Mouse (Mus musculus): ENCODE measurements around the gene Ano5. TPM values are rescaled to one million over a fixed set of nuclear protein-coding genes. Genes with fewer than 3 reads are reported as not detected.

Ano5 gene
- polyA plus RNA-seq, 1 experiment from 2014 or later, result 1.0 TPM

DNA sequence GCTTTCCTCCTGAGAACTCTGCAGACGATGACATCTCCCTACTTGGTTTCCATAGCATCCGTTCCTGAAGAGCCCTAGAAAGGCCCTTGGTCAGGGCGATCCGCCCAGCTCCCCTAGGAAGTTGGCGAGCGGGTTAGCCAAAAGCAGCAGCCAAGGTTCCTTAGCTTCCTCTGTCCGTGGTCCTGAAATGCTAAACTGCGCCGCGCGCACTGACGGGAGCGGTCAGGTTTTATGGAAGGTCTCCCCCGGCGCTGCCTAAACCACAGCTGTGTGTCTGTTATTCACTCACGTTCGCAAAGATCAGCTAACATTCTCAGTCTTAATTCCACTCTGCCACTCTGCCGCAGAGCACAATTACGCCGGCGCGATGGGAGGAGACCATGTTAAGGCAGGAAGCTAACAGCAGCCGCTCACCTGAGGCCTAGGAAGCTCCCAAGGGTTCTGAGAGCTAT is 110.9 kb downstream of the Ano5 start, which contains the start of gene Slc17a6:
Slc17a6 (plus strand) TSS at position 313 of the 452 bp plus-strand sequence.
- Histone ChIP-seq H3K9me3 (no peaks in the 10 kb centered on the region), H3K4me3 (peak within 1 kb of the TSS; percentile 15; the same call in 1 of the 2 replicates), H3K36me3 (no peaks in the 10 kb centered on the region), H3K4me2 (replicated peaks) (peak within 1 kb of the TSS; percentile 45), H3K9ac (no peak within 1 kb of the TSS), H3K4me1 (peaks cover 8% of the 10 kb centered on the region; the same call in 1 of the 2 replicates), H3K27ac (no peak within 1 kb of the TSS), H3K27me3 (peaks cover 58% of the 10 kb centered on the region)
- ATAC-seq (ENCODE audit: low FRiP score, low read depth), result peak; percentile 69; the same call in 1 of the 2 replicates
- under 1% methylated on average over 23 of the region's 23 CpGs for WGBS

DNA sequence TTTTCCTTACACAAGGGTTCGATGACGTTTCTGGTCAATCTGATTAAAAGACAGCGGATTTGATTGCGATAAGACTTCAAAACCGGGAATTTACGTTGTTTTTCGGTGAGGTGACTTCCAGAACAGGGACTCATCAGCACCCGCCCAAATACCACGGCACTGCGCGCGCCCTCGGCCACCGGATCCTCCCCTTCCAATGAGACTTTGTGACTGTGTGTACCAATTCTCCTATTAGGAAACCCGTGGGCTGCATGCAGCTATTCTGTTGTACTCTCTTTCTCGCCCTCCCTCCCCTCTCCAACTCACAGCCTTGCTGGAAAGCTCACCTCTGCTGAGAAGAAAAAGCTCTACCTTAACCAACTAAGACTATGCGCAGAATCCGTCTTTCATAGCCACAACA is 111.4 kb downstream of the Ano5 start:
- Histone ChIP-seq H3K4me3 (no peak overlapping the region), H3K27me3 (peaks cover 63% of the 10 kb centered on the region), H3K4me1 (peaks cover 12% of the 10 kb centered on the region), H3K9me3 (no peaks in the 10 kb centered on the region), H3K36me3 (no peaks in the 10 kb centered on the region), H3K9ac (no peak overlapping the region), H3K4me2 (replicated peaks) (peak overlapping the region; percentile 45), H3K27ac (no peak overlapping the region)
- 2% methylated on average over 18 of the region's 18 CpGs for WGBS
- no peak for ATAC-seq (ENCODE audit: low FRiP score, low read depth)

DNA sequence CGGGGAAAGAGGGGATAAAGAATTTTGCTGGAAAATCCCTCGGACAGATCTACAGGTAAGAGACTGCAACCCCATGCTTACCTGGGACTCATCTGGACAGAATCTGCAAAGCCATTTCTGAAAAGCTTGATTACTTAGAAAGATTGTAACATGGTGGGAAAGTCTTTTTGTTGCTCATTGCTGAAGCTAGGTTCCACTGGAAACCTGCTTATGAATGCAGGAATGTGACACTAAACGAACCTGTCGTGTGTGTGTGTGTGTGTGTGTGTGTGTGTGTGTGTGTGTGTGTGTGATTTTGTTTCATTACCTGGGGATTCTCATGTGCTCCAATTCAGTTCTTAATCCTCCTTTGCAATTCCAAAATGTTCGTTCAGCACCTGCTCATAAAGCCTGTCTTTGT is 111.8 kb downstream of the Ano5 start:
- Histone ChIP-seq H3K27ac (no peak overlapping the region), H3K9ac (no peak overlapping the region), H3K36me3 (no peaks in the 10 kb centered on the region), H3K4me3 (no peak overlapping the region), H3K9me3 (no peaks in the 10 kb centered on the region), H3K4me1 (peaks cover 15% of the 10 kb centered on the region), H3K4me2 (replicated peaks) (no peak overlapping the region), H3K27me3 (peaks cover 67% of the 10 kb centered on the region)
- WGBS, result 9% methylated on average over 5 of the region's 5 CpGs
- no peak for ATAC-seq (ENCODE audit: low FRiP score, low read depth)

DNA sequence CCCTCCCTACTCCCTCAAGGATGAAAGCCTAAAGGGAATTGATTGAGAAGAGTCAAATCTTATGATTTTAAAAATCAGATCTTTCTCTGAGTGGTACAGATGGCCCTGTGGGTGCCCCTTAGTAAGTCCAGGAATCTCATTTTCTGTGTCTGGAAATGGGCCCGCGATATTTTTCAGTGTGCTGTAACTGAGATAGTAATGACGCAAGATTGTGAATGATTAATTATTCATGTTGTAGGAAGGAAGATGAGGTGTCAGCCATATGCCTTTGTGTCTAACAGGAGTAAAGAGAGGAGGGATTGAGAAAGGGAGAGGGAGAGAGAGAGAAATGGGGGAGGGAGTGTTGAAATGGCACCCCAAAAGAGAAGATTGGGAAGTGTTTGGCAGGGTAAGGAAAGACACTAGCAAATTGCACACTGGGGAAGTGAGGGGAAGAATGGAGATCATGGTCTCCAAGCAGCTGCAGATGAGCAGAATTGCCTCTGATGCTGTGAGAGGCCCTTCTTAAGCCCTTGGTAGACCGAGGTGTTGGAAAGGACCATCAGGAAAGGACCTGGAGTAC is 113.6 kb downstream of the Ano5 start:
- ATAC-seq (ENCODE audit: low FRiP score, low read depth), result no peak
- no peak overlapping the region for H3K27ac ChIP-seq
- H3K4me1 ChIP-seq, result peaks cover 15% of the 10 kb centered on the region
- H3K36me3 ChIP-seq, result no peaks in the 10 kb centered on the region
- peaks cover 78% of the 10 kb centered on the region for H3K27me3 ChIP-seq
- H3K4me2 ChIP-seq (replicated peaks), result no peak overlapping the region
- H3K4me3 ChIP-seq, result no peak overlapping the region
- WGBS, result 2% methylated on average over 4 of the region's 4 CpGs
- no peak overlapping the region for H3K9ac ChIP-seq
- H3K9me3 ChIP-seq, result no peaks in the 10 kb centered on the region

DNA sequence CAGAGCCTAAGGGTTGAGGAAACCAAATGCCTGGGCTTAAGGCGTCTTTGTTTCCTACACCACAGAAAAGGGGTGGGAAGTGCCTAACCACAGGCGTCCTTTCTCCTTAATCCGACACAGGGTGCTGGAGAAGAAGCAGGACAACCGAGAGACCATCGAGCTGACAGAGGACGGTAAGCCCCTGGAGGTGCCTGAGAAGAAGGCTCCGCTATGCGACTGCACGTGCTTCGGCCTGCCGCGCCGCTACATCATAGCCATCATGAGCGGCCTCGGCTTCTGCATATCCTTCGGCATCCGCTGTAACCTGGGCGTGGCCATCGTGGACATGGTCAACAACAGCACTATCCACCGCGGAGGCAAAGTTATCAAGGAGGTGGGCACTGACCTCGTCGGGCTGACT is 114.3 kb downstream of the Ano5 start:
- WGBS, result 2% methylated on average over 23 of the region's 23 CpGs
- peak; percentile 22; the same call in 1 of the 2 replicates for ATAC-seq (ENCODE audit: low FRiP score, low read depth)
- Histone ChIP-seq H3K27me3 (peaks cover 82% of the 10 kb centered on the region), H3K9ac (no peak overlapping the region), H3K27ac (no peak overlapping the region), H3K36me3 (no peaks in the 10 kb centered on the region), H3K4me1 (peaks cover 15% of the 10 kb centered on the region), H3K9me3 (no peaks in the 10 kb centered on the region), H3K4me2 (replicated peaks) (peak overlapping the region; percentile 41), H3K4me3 (no peak overlapping the region)

DNA sequence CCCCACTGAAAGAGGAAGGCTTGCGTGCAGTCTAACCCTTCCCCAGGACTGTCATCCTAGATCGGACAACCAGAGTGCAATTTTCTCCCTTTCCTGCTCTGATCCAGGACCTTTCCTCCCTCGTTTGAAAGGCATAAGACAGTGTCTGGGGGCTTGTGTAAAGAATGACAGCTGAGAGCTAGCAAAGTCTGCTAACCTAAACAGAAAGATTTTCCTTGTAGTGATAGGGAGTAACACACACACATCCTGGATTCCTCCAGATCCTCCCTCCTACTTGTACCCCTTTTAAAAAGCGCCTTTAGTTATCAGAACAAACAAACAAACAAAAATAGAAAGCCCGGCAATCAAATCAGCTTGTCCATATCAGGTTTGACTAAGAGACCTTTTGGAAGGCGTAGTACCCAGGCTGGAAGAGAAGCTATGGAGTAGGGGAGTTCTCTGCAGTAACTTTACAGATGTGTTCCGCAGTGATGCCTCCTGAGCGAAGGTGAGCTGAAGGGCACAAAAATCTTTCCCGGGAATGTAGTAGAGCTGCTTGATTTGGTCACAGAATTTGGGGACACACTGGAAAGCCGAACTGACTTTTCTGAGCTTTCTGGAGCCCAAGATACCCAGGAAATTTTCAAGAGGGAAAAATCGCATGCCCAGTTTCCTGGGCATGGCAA is 114.9 kb downstream of the Ano5 start:
- Histone ChIP-seq H3K4me2 (replicated peaks) (peak overlapping the region; percentile 41), H3K27me3 (peaks cover 83% of the 10 kb centered on the region), H3K4me3 (no peak overlapping the region), H3K4me1 (peaks cover 15% of the 10 kb centered on the region), H3K36me3 (no peaks in the 10 kb centered on the region), H3K9me3 (no peaks in the 10 kb centered on the region), H3K27ac (no peak overlapping the region), H3K9ac (no peak overlapping the region)
- 5% methylated on average over 11 of the region's 11 CpGs for WGBS
- no peak for ATAC-seq (ENCODE audit: low FRiP score, low read depth)

DNA sequence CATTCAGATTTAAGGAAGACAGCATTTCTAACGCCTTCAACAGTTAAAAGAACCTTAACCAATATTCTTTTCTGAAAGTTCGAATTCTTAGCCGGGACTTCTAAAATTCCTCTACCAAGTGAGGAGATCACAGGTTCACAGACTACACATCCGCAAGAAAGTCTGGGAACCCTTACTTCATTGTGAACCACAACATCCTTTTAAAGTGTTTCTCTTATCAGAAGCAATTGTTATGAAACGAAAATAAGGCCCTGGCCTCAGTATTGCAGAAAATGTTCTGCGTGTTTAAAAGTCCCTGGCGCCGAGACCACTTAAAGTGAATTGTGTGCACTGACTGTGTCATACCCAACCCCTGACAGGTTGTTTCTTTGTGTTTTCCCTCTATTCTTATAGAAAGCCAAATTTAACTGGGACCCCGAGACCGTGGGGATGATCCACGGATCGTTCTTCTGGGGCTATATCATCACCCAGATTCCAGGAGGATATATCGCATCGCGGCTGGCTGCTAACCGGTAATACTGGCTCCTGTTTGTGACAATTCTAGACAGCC is 115.7 kb downstream of the Ano5 start:
- Histone ChIP-seq H3K4me1 (peaks cover 14% of the 10 kb centered on the region), H3K4me2 (replicated peaks) (peak overlapping the region; percentile 45; the same call in 1 of the 2 replicates), H3K9me3 (no peaks in the 10 kb centered on the region), H3K27ac (no peak overlapping the region), H3K36me3 (no peaks in the 10 kb centered on the region), H3K9ac (no peak overlapping the region), H3K4me3 (no peak overlapping the region), H3K27me3 (peaks cover 83% of the 10 kb centered on the region)
- ATAC-seq (ENCODE audit: low FRiP score, low read depth), result no peak
- WGBS, result 4% methylated on average over 16 of the region's 16 CpGs

DNA sequence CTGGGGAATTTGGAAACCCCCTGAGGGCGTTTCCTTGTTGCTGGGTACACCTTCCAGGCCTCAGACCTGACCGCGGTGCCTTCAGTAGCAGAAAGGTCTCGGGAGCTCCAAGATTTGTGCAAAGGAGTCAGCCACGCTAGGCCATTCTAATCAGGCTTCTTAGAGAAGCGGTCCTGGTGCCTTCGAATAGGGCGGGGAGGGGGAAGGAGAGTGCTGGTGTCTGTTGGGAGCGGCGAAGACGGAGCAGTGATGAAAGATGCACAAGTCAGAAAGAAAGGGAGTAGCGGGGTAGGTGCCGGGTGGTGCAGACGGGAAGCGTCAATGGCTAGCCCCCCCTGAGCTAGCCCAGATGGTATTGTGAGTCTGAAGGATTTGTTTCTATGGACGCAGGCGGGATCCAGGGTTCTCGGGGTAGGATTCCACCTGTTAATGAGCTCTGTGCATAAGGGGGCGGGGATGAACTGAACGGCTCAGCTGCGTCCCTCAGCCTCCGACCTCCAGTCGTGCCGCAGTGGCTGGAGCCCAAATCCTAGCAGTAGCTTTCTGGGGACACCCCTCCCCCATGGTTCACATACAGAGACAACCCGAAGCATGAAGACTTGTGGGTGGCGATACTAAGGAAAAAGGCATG is 116.3 kb downstream of the Ano5 start:
- Histone ChIP-seq H3K4me3 (peak overlapping the region; percentile 20; the same call in 1 of the 2 replicates), H3K4me1 (peaks cover 9% of the 10 kb centered on the region), H3K9ac (peak overlapping the region; percentile 31), H3K36me3 (no peaks in the 10 kb centered on the region), H3K4me2 (replicated peaks) (peak overlapping the region; percentile 45), H3K27ac (no peak overlapping the region), H3K27me3 (peaks cover 78% of the 10 kb centered on the region), H3K9me3 (no peaks in the 10 kb centered on the region)
- peak; percentile 46; the same call in 1 of the 2 replicates for ATAC-seq (ENCODE audit: low FRiP score, low read depth)
- WGBS, result under 1% methylated on average over 26 of the region's 26 CpGs

DNA sequence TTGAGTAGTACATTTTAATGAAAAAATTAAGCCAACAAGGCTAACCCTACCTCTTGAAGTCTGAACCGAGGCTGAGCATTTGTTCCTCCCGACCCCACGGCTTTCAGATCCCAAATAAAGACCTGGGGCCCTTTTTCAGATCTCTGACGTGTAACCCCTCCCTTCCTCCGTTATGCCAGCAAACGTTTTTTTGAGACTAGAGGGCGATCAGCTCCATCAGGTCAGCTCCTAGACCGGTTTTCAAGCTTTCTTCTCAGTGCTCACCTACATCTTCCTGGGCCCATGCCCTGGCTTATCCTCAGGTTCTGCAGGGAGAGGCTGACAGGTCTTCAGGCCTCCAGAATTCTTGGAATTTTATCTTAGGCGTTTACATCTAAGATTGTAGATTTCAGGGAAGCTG is 116.8 kb downstream of the Ano5 start:
- 2% methylated on average over 9 of the region's 9 CpGs for WGBS
- no peak overlapping the region for H3K27ac ChIP-seq

DNA sequence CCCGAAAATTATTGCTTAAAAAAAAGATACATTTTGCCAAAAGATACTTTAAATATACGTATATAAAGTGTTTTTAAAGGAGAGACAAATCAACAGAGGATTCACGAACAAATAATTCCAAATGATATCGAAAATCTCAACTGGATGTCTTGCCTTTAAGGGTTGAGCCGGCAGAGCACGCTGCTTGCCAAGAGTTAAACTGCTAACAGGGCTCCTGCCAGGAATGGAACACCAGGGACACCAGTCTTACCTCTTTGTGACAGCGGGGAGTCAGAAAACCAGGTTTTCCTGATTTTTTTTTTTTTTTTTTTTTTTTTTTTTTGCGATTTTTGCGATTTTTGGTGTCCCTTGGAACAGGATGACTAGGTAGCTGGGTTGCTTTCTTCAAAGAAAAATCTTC is 117.5 kb downstream of the Ano5 start:
- H3K27me3 ChIP-seq, result peaks cover 80% of the 10 kb centered on the region
- H3K27ac ChIP-seq, result no peak overlapping the region
- H3K4me2 ChIP-seq (replicated peaks), result no peak overlapping the region
- no peaks in the 10 kb centered on the region for H3K36me3 ChIP-seq
- H3K9ac ChIP-seq, result no peak overlapping the region
- no peak overlapping the region for H3K4me3 ChIP-seq
- no peak for ATAC-seq (ENCODE audit: low FRiP score, low read depth)
- no peaks in the 10 kb centered on the region for H3K9me3 ChIP-seq
- peaks cover 10% of the 10 kb centered on the region for H3K4me1 ChIP-seq
- 3% methylated on average over 9 of the region's 9 CpGs for WGBS

More for the DNA sequence above, 116.8 kb downstream of the Ano5 start:
- no peak for ATAC-seq (ENCODE audit: low FRiP score, low read depth)
- H3K9me3 ChIP-seq, result no peaks in the 10 kb centered on the region
- no peaks in the 10 kb centered on the region for H3K36me3 ChIP-seq
- H3K4me3 ChIP-seq, result no peak overlapping the region
- H3K4me2 ChIP-seq (replicated peaks), result peak overlapping the region; percentile 45; the same call in 1 of the 2 replicates
- H3K4me1 ChIP-seq, result peaks cover 7% of the 10 kb centered on the region
- H3K9ac ChIP-seq, result no peak overlapping the region
- peaks cover 77% of the 10 kb centered on the region for H3K27me3 ChIP-seq

DNA sequence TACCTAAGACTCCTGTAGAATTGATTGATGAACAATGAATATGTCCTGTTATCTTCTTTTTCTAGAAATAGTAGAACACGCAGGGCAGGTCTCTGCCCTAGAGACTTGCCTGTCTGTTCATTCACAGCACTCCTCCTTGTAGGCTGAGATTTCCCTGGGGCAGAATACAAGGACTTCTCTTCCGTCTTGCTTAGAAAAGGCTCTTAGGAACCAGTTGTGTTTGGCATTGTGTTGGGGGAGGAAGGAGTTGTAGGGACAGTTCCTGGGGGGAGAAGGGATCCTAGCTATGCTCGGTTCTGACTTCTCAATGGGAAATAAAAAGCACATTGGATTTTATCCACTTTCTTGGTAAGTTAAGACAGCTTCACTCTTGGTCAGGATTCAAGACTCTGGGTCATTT is 118.4 kb downstream of the Ano5 start:
- Histone ChIP-seq H3K9ac (no peak overlapping the region), H3K4me2 (replicated peaks) (no peak overlapping the region), H3K36me3 (no peaks in the 10 kb centered on the region), H3K27ac (no peak overlapping the region), H3K27me3 (peaks cover 74% of the 10 kb centered on the region), H3K9me3 (no peaks in the 10 kb centered on the region), H3K4me3 (no peak overlapping the region), H3K4me1 (peaks cover 10% of the 10 kb centered on the region)
- ATAC-seq (ENCODE audit: low FRiP score, low read depth), result no peak
- WGBS, result 8% methylated on average over 3 of the region's 3 CpGs

DNA sequence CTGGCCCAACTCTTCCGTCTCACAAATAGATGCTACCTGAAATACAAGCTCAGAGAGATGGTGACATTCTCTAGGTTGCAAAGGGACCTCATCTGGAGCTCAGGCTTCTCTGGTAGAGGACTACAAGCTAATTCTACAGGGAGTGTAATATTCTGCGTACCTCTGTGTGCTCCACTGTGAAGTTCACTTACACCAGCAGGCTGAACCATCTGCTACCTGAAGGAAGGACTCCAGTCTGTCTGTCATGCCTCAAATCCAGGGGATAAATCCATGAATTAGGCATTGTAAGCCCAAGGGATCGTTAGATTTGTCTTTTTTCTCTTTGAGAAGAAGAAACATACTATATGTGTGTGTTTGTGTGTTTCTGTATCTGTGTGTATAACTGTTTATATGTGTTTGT is 120.3 kb downstream of the Ano5 start:
- no peak for ATAC-seq (ENCODE audit: low FRiP score, low read depth)
- Histone ChIP-seq H3K27ac (no peak overlapping the region), H3K9ac (no peak overlapping the region), H3K9me3 (no peaks in the 10 kb centered on the region), H3K36me3 (no peaks in the 10 kb centered on the region), H3K27me3 (peaks cover 63% of the 10 kb centered on the region), H3K4me3 (no peak overlapping the region), H3K4me1 (peaks cover 10% of the 10 kb centered on the region), H3K4me2 (replicated peaks) (no peak overlapping the region)
- WGBS, result 63% methylated on average over 3 of the region's 3 CpGs

Measured in limb, embryonic 13.5 days (tissue).